Mouse (Mus musculus) liver, postnatal 0 days (tissue): ENCODE data around the gene Fndc1.

Experiments
- CTCF ChIP-seq: sonication (generic); IDR thresholded peaks from 2 replicates; pipeline ENCODE4 v1.5.1; 2016; ENCODE audit warnings: antibody characterized with exemption, low read depth
- EP300 ChIP-seq: IDR thresholded peaks from 2 replicates; pipeline ENCODE4 v1.6.1; 2016; ENCODE audit warnings: antibody characterized with exemption, low read depth, mild to moderate bottlenecking

DNA sequence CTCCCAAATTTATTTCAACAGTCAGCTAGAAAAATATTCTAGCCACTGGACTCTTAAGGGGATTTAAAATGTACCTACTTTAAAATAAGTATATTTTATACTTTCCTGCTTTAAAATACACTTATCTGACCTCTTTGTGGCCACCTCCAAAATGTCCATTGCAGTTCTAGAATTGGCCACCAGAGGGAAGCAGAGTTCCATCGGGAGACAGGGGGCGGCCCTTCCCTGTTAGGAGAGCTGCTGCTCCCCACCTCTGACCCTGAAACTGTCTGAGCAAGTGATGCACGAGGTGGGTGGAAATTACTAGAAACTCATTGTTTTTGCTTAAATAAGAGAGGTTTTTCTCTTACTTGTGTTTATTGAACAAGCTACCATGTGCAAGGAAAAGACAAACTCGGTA lies 36.6 kb upstream of the Fndc1 start:
- no peak for TF ChIP-seq EP300
- peak; percentile 95 for TF ChIP-seq CTCF
